Mouse (Mus musculus): Measurements from ENCODE around the gene Synj2. TPM values are rescaled to one million over a fixed set of nuclear protein-coding genes. Genes with fewer than 3 reads are reported as not detected.

Synj2 gene
- polyA plus RNA-seq, 1 experiment from 2014 or later = 0.36 TPM

DNA sequence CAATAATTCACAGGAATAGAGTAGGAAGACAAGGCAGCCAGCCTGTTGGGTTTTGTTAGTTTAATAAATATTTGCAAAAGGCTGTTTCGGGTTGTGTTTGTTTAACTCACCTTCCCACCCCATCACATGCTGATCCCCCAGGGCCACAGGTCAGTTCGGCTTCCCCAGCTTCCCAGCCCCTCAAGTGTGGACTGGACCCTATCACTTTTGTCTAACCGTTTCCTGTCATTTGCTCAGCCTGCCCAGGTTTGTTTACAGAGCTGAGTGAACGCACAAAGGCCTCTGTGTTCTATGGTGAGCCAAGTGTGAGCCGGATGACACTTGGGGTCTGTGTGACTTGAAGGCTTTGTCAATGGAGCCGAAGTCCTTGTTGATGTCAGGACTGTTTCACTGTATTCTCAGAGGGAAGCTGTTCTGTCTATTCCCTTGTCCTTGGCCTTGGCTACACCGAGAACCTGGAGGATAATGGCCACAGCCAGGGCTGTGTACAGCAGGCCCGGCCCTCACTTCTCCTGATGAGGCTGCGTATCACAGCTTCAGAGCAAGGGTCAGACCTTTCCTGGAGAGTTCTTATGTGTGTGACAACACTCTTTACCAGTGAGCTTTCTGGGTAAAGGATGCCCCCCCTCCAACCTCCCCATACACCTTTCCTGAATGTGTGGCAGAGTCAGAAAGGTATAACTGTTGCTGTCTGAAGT lies 24.2 kb downstream of the Synj2 start:
- H3K4me3 ChIP-seq (replicated peaks) = no peak overlapping the region
- H3K27me3 ChIP-seq = no peaks in the 10 kb centered on the region
- WGBS = 75% methylated on average over 9 of the region's 9 CpGs
- no peak overlapping the region for H3K9ac ChIP-seq (replicated peaks)
- no peak for ATAC-seq
- H3K9me3 ChIP-seq = no peaks in the 10 kb centered on the region
- no peak overlapping the region for H3K27ac ChIP-seq
- H3K4me1 ChIP-seq (replicated peaks) = peaks cover 8% of the 10 kb centered on the region
- H3K36me3 ChIP-seq = no peaks in the 10 kb centered on the region
- no peak overlapping the region for H3K4me2 ChIP-seq (replicated peaks)

DNA sequence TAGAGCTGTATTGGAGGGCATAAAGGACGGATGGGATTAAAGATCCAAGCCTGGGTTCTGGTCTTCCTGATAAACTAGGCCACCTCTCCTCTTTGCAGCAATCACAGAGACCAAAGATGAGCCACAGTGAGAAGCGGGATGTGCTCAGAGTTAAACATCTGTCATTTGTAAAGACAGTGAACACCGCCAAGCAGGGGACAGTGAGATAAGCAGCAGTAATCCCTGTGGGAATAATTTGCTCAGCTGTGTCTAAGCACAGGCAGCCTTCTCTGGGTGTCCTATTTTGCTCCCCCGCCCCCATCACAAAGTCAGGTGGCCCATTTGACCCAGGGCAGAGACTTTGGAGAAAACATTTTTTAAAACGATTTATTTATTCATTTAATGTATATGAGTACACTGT lies 25.6 kb downstream of the Synj2 start:
- Histone ChIP-seq H3K36me3 (no peaks in the 10 kb centered on the region), H3K9ac (replicated peaks) (no peak overlapping the region), H3K9me3 (no peaks in the 10 kb centered on the region), H3K4me2 (replicated peaks) (no peak overlapping the region), H3K27me3 (no peaks in the 10 kb centered on the region), H3K4me3 (replicated peaks) (no peak overlapping the region), H3K27ac (no peak overlapping the region), H3K4me1 (replicated peaks) (peaks cover 8% of the 10 kb centered on the region)
- no peak for ATAC-seq
- WGBS = 71% methylated on average over 5 of the region's 5 CpGs

DNA sequence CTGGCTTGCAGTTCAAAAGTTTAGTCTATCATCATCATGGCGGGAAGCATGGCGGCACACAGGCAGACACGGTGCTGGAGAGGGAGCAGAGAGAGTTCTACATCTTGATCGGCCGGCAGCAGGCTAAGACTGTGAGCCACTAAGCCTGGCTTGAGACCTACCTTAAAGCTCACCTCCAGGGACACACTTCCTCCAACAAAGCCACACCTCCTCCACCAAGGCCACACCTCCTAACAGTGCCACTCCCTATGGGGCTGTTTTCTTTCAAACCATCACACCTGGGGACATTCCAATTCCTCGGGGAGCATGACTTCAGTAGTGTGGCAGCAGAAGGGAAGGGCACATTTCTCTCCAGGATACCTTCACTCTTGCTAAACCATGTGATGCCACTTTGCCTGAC lies 27.5 kb downstream of the Synj2 start:
- H3K27ac ChIP-seq = no peak overlapping the region
- H3K4me3 ChIP-seq (replicated peaks) = no peak overlapping the region
- no peaks in the 10 kb centered on the region for H3K36me3 ChIP-seq
- no peaks in the 10 kb centered on the region for H3K9me3 ChIP-seq
- WGBS = 65% methylated on average over 6 of the region's 6 CpGs
- peaks cover 8% of the 10 kb centered on the region for H3K4me1 ChIP-seq (replicated peaks)
- H3K9ac ChIP-seq (replicated peaks) = no peak overlapping the region
- no peaks in the 10 kb centered on the region for H3K27me3 ChIP-seq
- no peak for ATAC-seq
- no peak overlapping the region for H3K4me2 ChIP-seq (replicated peaks)

DNA sequence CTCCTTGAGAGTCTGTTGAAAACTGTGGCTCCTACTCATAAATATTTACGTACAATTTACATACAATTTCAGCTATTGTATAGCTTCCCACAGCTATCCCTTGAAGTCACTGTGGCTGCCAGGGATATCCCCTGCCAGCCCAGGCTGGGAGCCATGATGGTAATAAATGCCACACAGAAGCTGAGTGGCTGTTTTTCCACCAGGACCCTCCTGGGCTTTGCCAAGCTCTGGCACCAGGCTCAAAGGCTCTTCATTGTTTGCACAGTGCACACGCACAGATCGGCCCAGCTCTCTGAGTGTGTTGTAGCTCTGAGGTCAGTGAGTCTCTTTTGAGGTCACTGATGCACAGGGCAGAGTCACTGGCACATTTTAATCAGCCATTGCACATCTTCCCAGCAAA lies 28.2 kb downstream of the Synj2 start:
- WGBS = 50% methylated on average over 3 of the region's 3 CpGs
- Histone ChIP-seq H3K4me1 (replicated peaks) (peaks cover 8% of the 10 kb centered on the region), H3K36me3 (no peaks in the 10 kb centered on the region), H3K27ac (0 out of 2 replicates have a peak overlapping the region, but pooled peaks have one; percentile 15), H3K9me3 (no peaks in the 10 kb centered on the region), H3K4me2 (replicated peaks) (no peak overlapping the region), H3K4me3 (replicated peaks) (no peak overlapping the region), H3K9ac (replicated peaks) (no peak overlapping the region), H3K27me3 (no peaks in the 10 kb centered on the region)
- ATAC-seq = peak; percentile 62; the same call in 1 of the 2 replicates

DNA sequence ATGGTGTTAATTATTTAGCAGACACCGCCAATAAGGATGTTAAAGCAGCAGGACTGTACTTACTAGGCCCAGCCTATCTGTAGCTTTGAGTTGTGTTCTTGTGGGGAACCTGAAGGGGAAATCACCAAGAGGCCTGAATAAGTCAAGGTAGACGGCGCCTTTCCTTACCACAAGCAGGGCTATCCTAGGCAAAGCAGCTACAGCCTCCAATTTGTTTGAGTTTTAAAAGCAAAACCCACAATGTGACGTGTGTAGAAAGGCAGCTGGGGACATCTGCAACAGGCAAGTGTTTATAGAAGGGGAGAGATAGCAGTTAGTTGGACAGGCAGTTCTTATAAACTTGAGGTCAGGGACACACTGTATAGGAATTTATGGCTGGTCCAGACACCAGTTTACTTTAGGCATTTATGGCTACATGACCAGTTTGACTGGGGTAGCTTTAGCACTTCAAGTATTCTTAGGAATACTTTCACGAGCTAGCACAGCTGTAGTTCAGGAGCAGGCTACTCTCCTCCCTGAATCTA lies 29.3 kb downstream of the Synj2 start:
- Histone ChIP-seq H3K27ac (no peak overlapping the region), H3K27me3 (no peaks in the 10 kb centered on the region), H3K4me1 (replicated peaks) (peaks cover 8% of the 10 kb centered on the region), H3K4me2 (replicated peaks) (no peak overlapping the region), H3K9me3 (no peaks in the 10 kb centered on the region), H3K36me3 (no peaks in the 10 kb centered on the region), H3K4me3 (replicated peaks) (no peak overlapping the region), H3K9ac (replicated peaks) (no peak overlapping the region)
- ATAC-seq = no peak
- 89% methylated on average over 5 of the region's 5 CpGs for WGBS

DNA sequence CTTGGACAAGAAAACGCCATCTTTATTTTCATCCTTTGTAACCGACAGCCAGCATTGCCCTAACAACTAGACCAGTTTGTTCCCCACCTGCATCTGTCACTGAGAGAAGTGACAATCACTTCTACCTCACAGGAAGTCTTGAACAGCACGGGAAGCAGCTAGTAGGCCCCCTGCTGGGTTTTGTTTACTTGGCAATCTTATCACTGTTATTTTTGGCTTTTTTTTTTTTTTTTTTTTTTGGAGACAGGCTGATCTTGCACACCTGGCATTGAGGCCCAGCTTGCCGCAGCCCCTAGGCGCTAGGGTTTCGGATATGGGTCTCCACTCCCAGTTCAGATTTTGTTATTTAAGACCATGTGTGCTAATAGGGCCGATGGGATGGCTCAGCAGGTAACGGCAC lies 32.5 kb downstream of the Synj2 start:
- H3K27ac ChIP-seq = no peak overlapping the region
- no peak for ATAC-seq
- WGBS = 78% methylated on average over 8 of the region's 8 CpGs

DNA sequence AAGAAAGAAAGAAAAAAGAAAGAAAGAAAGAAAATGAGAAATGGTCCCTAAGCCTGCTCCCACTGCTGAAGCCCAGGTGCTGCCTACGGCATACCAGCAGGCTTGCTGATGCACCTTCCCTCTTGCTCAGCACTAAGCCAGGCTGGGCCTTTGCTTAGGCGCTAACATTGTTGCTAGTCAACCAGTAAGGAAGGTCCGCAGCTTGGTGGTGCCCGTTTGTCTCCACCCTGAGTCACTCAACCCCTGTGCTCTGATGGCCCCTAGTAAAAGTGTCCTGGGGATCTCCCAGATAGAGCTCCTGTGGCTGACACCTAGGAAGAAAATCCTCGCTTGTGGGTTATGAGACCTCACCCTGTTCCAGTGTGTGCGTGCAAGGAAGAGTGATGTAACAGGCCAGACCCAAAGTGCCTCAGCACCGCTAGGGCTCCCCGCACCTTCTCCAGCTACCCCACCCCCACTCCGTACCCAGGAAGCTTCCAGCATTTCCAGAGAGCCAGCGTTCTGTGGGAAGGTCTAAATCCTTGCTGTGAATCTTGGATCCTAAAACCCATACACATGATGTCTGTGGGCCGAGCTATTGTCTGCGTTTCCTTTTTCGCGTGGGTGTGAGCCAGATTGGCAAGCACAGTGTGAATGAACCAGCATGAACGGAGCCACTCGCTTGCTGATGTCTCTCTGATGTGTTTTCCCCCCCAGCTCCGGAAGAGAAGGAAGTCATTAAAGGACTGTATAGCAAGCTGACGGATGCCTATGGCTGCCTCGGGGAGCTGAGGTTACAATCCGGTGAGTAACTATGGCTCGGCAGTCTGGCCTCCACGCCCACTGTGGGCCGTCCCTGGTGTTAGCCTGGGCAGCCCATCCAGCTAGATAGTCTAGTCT lies 34.3 kb downstream of the Synj2 start:
- peaks cover 8% of the 10 kb centered on the region for H3K4me1 ChIP-seq (replicated peaks)
- no peaks in the 10 kb centered on the region for H3K9me3 ChIP-seq
- H3K4me3 ChIP-seq (replicated peaks) = no peak overlapping the region
- no peak overlapping the region for H3K27ac ChIP-seq
- H3K9ac ChIP-seq (replicated peaks) = no peak overlapping the region
- no peak for ATAC-seq
- WGBS = 64% methylated on average over 23 of the region's 23 CpGs
- H3K4me2 ChIP-seq (replicated peaks) = no peak overlapping the region
- H3K27me3 ChIP-seq = no peaks in the 10 kb centered on the region
- no peaks in the 10 kb centered on the region for H3K36me3 ChIP-seq

More for the DNA sequence above, 32.5 kb downstream of the Synj2 start:
- Histone ChIP-seq H3K27me3 (no peaks in the 10 kb centered on the region), H3K9ac (replicated peaks) (no peak overlapping the region), H3K4me3 (replicated peaks) (no peak overlapping the region), H3K36me3 (no peaks in the 10 kb centered on the region), H3K4me2 (replicated peaks) (no peak overlapping the region), H3K9me3 (no peaks in the 10 kb centered on the region), H3K4me1 (replicated peaks) (peaks cover 15% of the 10 kb centered on the region)

DNA sequence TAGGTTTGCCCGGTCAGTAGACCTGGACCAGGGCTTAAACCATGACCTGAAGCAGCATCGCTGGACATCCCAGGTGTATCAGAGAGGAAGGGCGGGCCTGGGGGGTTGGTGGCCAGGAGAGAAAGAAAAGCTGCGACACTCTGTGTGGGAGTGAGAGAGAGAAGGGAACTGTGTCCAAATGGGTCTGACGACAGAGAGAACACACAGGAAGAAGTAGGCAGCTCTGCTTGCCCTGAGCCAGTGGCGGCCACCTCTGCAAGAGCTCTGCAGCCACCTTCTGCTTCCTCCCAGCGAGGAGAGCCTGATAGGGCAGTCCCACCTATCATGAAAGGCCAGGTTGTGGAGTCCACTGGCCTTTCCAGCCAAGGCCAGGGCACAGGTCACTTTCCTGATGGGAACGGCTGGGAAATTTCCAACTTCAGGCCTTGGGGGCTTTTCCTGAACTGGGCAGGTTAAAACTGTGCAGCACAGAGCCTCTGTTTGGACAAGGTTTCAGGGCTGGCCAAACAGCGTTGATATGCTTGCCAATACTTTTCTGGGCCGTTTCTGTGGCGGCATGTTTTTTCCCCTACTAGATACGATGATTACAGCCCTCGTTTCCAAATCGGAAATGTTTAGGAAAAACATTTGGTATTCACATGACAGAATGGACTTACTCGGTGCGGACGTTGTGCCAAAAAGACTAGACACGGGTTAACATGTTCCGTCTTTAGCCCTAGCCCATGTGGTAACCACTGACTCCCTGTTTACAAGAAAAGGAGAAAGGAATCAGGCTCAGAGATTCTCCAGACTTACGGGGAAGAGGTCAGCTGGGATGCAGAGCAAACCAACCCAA lies 35.4 kb downstream of the Synj2 start:
- H3K9ac ChIP-seq (replicated peaks) = no peak overlapping the region
- no peaks in the 10 kb centered on the region for H3K36me3 ChIP-seq
- H3K4me3 ChIP-seq (replicated peaks) = no peak overlapping the region
- no peaks in the 10 kb centered on the region for H3K27me3 ChIP-seq
- peak; percentile 17; the same call in 1 of the 2 replicates for ATAC-seq
- WGBS = 81% methylated on average over 20 of the region's 20 CpGs
- H3K9me3 ChIP-seq = no peaks in the 10 kb centered on the region
- H3K4me1 ChIP-seq (replicated peaks) = peaks cover 8% of the 10 kb centered on the region
- H3K27ac ChIP-seq = no peak overlapping the region
- no peak overlapping the region for H3K4me2 ChIP-seq (replicated peaks)

DNA sequence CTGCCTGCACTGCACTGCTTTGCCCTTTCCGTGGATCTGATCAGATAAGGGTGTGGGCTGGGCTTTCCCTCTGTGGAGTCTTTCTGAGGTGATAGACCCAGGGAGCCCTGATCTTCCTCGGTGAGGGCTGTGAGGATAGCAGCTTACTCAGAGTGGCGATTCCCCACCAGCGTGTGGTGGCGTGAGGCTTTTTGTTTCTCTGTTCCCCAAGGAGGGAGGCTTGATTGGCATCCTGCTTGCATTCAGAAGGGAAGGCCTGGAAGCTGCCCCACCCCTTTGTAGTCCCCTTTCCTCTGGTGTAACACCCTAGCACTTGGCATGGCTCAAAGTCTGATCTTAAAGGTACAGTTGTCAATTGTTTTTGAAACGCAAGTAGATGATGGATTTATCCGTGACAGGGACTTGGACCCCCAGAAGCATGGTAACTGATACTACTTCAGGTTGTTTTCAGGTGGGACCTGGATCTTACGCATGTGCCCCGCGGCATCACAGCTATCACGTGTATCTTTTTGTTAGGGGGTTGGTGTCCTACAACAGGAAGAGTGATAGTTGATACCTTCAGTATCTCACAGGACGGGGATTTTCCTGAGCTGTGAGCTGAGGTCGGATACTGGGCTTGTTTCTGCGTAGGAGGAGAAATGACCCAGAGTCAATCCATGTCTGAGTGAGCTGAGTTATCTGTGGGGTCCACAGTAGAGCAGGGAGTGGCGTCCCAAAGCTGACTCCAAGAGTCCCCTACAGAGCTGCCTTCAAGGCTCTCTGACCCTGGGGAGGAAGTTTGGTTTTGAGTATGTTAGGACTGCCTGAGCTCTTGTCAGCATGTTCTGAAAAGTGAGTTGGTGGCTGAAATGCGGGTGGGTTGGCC lies 36.2 kb downstream of the Synj2 start:
- peak; percentile 34; the same call in 1 of the 2 replicates for ATAC-seq
- Histone ChIP-seq H3K36me3 (no peaks in the 10 kb centered on the region), H3K4me2 (replicated peaks) (no peak overlapping the region), H3K27ac (no peak overlapping the region), H3K4me1 (replicated peaks) (peaks cover 8% of the 10 kb centered on the region), H3K27me3 (no peaks in the 10 kb centered on the region), H3K4me3 (replicated peaks) (no peak overlapping the region), H3K9me3 (no peaks in the 10 kb centered on the region), H3K9ac (replicated peaks) (no peak overlapping the region)
- 58% methylated on average over 16 of the region's 16 CpGs for WGBS

DNA sequence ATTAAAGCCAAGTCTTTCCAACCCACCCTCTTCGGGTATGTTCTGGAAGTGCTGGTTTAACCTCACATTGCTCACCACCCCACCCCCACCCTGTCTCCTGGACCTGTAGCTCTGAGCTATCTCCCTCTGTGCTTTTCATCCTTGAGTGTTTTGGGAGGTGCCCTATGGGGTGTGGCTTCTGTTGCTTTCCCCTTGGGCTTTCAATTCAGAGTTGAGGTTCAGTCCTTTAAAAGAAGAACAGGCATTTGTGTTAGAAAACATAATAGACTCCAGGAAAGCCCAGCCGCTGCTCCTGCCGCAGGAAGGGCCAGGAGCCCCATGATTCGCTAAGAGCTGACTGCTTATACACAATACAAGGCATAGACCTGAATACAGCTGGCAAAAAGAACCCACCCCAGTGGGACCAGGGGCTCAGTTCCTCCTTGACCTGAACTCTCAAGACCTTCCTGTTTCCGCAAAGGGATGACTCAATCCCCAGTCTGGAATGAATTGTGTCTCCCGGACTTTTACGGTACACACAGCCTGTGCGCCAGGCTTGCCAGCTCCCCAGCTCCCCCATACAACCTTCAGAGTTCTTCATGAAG lies 36.9 kb downstream of the Synj2 start:
- H3K27me3 ChIP-seq = no peaks in the 10 kb centered on the region
- H3K9ac ChIP-seq (replicated peaks) = no peak overlapping the region
- no peaks in the 10 kb centered on the region for H3K36me3 ChIP-seq
- H3K4me3 ChIP-seq (replicated peaks) = no peak overlapping the region
- H3K4me2 ChIP-seq (replicated peaks) = no peak overlapping the region
- no peaks in the 10 kb centered on the region for H3K9me3 ChIP-seq
- H3K4me1 ChIP-seq (replicated peaks) = peaks cover 8% of the 10 kb centered on the region
- no peak for ATAC-seq
- WGBS = 64% methylated on average over 8 of the region's 8 CpGs
- no peak overlapping the region for H3K27ac ChIP-seq

All from midbrain, embryonic 13.5 days (tissue).